ENCODE assay signal across 16 mouse cellular contexts in the genomic region with DNA sequence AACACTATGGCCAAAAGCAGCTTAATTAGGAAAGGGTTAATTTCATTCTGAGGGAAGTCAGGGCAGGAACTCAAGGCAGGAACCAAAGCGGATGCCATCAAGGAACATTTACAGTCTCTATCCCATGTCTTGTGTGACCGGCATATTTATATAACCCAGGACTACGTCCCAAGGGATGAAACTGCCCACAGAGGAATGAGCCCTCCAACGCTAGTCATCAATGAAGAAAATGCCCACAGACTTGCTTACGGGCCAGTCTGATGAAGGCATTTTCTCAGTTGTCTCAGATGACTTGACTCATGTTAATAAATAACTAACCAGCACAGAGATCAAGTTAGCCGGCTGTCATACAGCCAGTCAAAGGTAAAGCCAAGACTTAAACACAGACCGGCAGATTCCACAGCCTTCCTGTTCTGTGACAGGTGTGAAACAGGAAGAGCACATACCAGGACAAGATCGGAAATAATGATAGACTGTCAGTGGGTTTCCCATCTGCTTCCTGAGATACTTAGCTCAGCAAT. TPM values are rescaled to one million over a fixed set of nuclear protein-coding genes. Genes with fewer than 3 reads are reported as not detected.
"Had no signal": no experiment of that assay in that cellular context is flagged by ENCODE, and none has a peak within 500 bp of the region (broad histone marks: within the 10 kb centered on the region; RNA-seq: fewer than 3 reads in every experiment).

No protein-coding gene starts in this region.

- H3K4me2 ChIP-seq: limb, embryonic 15.5 days; liver, embryonic 15.5 days; midbrain, embryonic 13.5 days had no signal

- H3K4me1 ChIP-seq: liver, embryonic 15.5 days had no signal

- H3K9me3 ChIP-seq: limb, embryonic 15.5 days; liver, embryonic 15.5 days; midbrain, embryonic 13.5 days had no signal

- DNase-seq: lung, adult 2 months; lung, postnatal 36 days; right cerebral cortex, postnatal 14 days; thymus, postnatal 36 days had no signal

- ATAC-seq: hindbrain, embryonic 16.5 days; inflammation-experienced regulatory T-cells, adult 6 months; lung, postnatal 0 days; midbrain, embryonic 13.5 days had no signal

- H3K27ac ChIP-seq: limb, embryonic 15.5 days; liver, embryonic 15.5 days; midbrain, embryonic 13.5 days had no signal

- H3K36me3 ChIP-seq: limb, embryonic 15.5 days; liver, embryonic 15.5 days; midbrain, embryonic 13.5 days had no signal

- H3K4me3 ChIP-seq: limb, embryonic 15.5 days; liver, embryonic 15.5 days; midbrain, embryonic 13.5 days had no signal

- H3K9ac ChIP-seq: limb, embryonic 15.5 days; liver, embryonic 15.5 days; midbrain, embryonic 13.5 days had no signal

- H3K27me3 ChIP-seq: liver, embryonic 15.5 days; midbrain, embryonic 13.5 days had no signal

RNA-seq across cellular contexts. Expression of a gene that starts 9.3 kb away (rescaled TPM):
- total RNA-seq: megakaryocyte progenitor cell, adult 5-6 weeks had no signal
- polyA plus RNA-seq: inflammation-experienced regulatory T-cells, adult 6 months; large intestine, adult 2 months; limb, embryonic 11.5 days; limb, embryonic 15.5 days; liver, embryonic 15.5 days; lung, adult 2 months; lung, postnatal 0 days; neural tube, embryonic 14.5 days; small intestine, adult 2 months; thymus, postnatal 0 days had no signal
